Mouse (Mus musculus) liver, postnatal 0 days (tissue): Measurements from ENCODE around the gene Myh6.

Source experiments
- CTCF ChIP-seq: sonication (generic); IDR thresholded peaks from 2 replicates; pipeline ENCODE4 v1.5.1; 2016; ENCODE audit warnings: antibody characterized with exemption, low read depth
- EP300 ChIP-seq: IDR thresholded peaks from 2 replicates; pipeline ENCODE4 v1.6.1; 2016; ENCODE audit warnings: antibody characterized with exemption, low read depth, mild to moderate bottlenecking

- TF ChIP-seq CTCF (no peak), EP300 (no peak)
Observed at GRCm38 (mm10) chr14:55008417-55008816, 41.7 kb upstream of the Myh6 start.
